In the genomic region with DNA sequence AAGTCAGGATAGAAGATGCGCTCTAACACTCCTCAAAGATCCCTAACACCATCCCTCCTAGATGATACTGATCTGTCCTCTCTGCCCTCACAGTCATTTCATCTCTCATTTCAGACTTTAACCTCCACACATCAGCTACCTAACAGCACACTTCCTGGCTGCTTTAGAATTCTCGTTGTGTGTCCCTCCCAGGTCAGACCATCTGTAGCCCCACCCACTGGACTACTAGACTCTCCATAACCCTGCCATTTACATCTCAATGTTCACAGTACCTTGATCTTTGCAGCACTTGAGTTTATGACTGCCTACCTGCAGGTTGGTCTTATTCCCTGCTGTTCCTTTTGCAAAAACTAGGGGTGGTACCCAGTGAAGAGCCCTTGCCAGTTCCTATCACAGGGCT, we compare ENCODE assay signal across 16 mouse cellular contexts. TPM values are rescaled to one million over a fixed set of nuclear protein-coding genes. Genes with fewer than 3 reads are reported as not detected.
"Had no signal": no experiment of that assay in that cellular context is flagged by ENCODE, and none has a peak within 500 bp of the region (broad histone marks: within the 10 kb centered on the region; RNA-seq: fewer than 3 reads in every experiment).

No protein-coding gene starts in this region.

- ATAC-seq: liver, postnatal 0 days; lung, postnatal 0 days; midbrain, embryonic 15.5 days had no signal

- H3K36me3 ChIP-seq: limb, embryonic 12.5 days; limb, embryonic 15.5 days; midbrain, embryonic 12.5 days had no signal

- H3K4me3 ChIP-seq: limb, embryonic 12.5 days; limb, embryonic 15.5 days; midbrain, embryonic 12.5 days; midbrain, embryonic 15.5 days; neural tube, embryonic 13.5 days had no signal

- H3K9ac ChIP-seq: limb, embryonic 12.5 days; limb, embryonic 15.5 days; liver, embryonic 14.5 days; liver, postnatal 0 days; lung, embryonic 14.5 days; midbrain, embryonic 12.5 days; midbrain, embryonic 15.5 days; neural tube, embryonic 13.5 days had no signal

- H3K27me3 ChIP-seq: limb, embryonic 12.5 days; limb, embryonic 15.5 days; midbrain, embryonic 12.5 days; midbrain, embryonic 15.5 days; neural tube, embryonic 13.5 days had no signal

- H3K4me2 ChIP-seq: limb, embryonic 12.5 days; limb, embryonic 15.5 days; liver, embryonic 11.5 days; lung, embryonic 14.5 days; midbrain, embryonic 12.5 days; midbrain, embryonic 15.5 days; neural tube, embryonic 13.5 days had no signal

- H3K4me1 ChIP-seq: limb, embryonic 15.5 days; midbrain, embryonic 15.5 days had no signal

- H3K9me3 ChIP-seq: limb, embryonic 12.5 days; limb, embryonic 15.5 days; midbrain, embryonic 12.5 days; midbrain, embryonic 15.5 days; neural tube, embryonic 13.5 days had no signal

- DNase-seq: kidney, postnatal 25 days; left cerebral cortex, postnatal 4 days; liver, postnatal 0 days; lung, embryonic 14.5 days; thymus, adult 18-20 months; thymus, postnatal 36 days had no signal

- H3K27ac ChIP-seq: kidney, postnatal 0 days; limb, embryonic 12.5 days; limb, embryonic 15.5 days; liver, embryonic 14.5 days; macrophage; midbrain, embryonic 12.5 days; midbrain, embryonic 15.5 days; neural tube, embryonic 13.5 days had no signal

RNA-seq across cellular contexts. Expression of gene Lonrf2, which starts 12.7 kb away (rescaled TPM):
- polyA plus RNA-seq: macrophage had no signal
